Mouse (Mus musculus): Measurements from ENCODE around the gene Lman2l. TPM values are rescaled to one million over a fixed set of nuclear protein-coding genes. Genes with fewer than 3 reads are reported as not detected.
A peak's percentile ranks its signal among the peaks of the same experiment; 100 is the strongest.

Gene Lman2l
- total and polyA plus RNA-seq, 3 experiments: 7.0 to 19.7 TPM; not detected in 1

GRCm38 (mm10) chr1:36492416-36493139 lies 47.5 kb upstream of the Lman2l start:
- DNase-seq (ENCODE audit: low read depth, low spot score): no peak
- H3K79me2 ChIP-seq (ENCODE audit: control insufficient read depth, insufficient read depth, low read length, poor library complexity): no peaks in the 10 kb centered on the region
- no peak overlapping the region for H3K27ac ChIP-seq (ENCODE audit: control insufficient read depth, low read depth, low read length)
- H3K4me1 ChIP-seq (ENCODE audit: control insufficient read depth in 1 of 2, insufficient read depth in 2 of 2, low read length in 2 of 2): no peaks in the 10 kb centered on the region
- H3K9me3 ChIP-seq (replicated peaks; ENCODE audit: insufficient read depth, low read length): no peaks in the 10 kb centered on the region
- H3K9ac ChIP-seq (ENCODE audit: control insufficient read depth, low read depth, low read length, poor library complexity, severe bottlenecking): no peak overlapping the region
- no peak overlapping the region for H3K4me3 ChIP-seq (ENCODE audit: control insufficient read depth in 1 of 2, insufficient read depth in 1 of 2, low read depth in 2 of 2, low read length in 2 of 2)
- TF ChIP-seq RAD21 (IDR thresholded peaks at IDR 0.05; ENCODE audit: low read depth, low read length) (peak; percentile 4), CTCF (IDR thresholded peaks at IDR 0.05 in 2 of 3, conservative IDR thresholded peaks at IDR 0.05 in 1 of 3; ENCODE audit: control insufficient read depth in 1 of 3, insufficient read depth in 1 of 3, low read depth in 2 of 3, low read length in 3 of 3, poor library complexity in 1 of 3, severe bottlenecking in 1 of 3) (peak in 1 of 3 experiments; percentile 12; a peak in 1 of 6 replicates), E2F4 (IDR thresholded peaks at IDR 0.05; ENCODE audit: borderline replicate concordance, low read depth, low read length) (no peak), SMC3 (IDR thresholded peaks at IDR 0.05; ENCODE audit: low read depth, low read length) (no peak)
- H3K27me3 ChIP-seq (ENCODE audit: control insufficient read depth in 1 of 2, insufficient read depth in 2 of 2, low read length in 2 of 2): no peaks in the 10 kb centered on the region
- H3K36me3 ChIP-seq (ENCODE audit: control insufficient read depth in 1 of 2, insufficient read depth in 2 of 2, low read length in 2 of 2): no peaks in the 10 kb centered on the region

GRCm38 (mm10) chr1:36489661-36490060 lies 44.6 kb upstream of the Lman2l start:
- no peaks in the 10 kb centered on the region for H3K79me2 ChIP-seq (ENCODE audit: control insufficient read depth, insufficient read depth, low read length, poor library complexity)
- H3K4me3 ChIP-seq (ENCODE audit: control insufficient read depth in 1 of 2, insufficient read depth in 1 of 2, low read depth in 2 of 2, low read length in 2 of 2): no peak overlapping the region
- no peak for DNase-seq (ENCODE audit: low read depth, low spot score)
- H3K9ac ChIP-seq (ENCODE audit: control insufficient read depth, low read depth, low read length, poor library complexity, severe bottlenecking): no peak overlapping the region
- no peaks in the 10 kb centered on the region for H3K36me3 ChIP-seq (ENCODE audit: control insufficient read depth in 1 of 2, insufficient read depth in 2 of 2, low read length in 2 of 2)
- H3K4me1 ChIP-seq (ENCODE audit: control insufficient read depth in 1 of 2, insufficient read depth in 2 of 2, low read length in 2 of 2): no peaks in the 10 kb centered on the region
- H3K27ac ChIP-seq (ENCODE audit: control insufficient read depth, low read depth, low read length): no peak overlapping the region
- H3K9me3 ChIP-seq (replicated peaks; ENCODE audit: insufficient read depth, low read length): no peaks in the 10 kb centered on the region
- TF ChIP-seq ZC3H11A (IDR thresholded peaks at IDR 0.05; ENCODE audit: low read depth, low read length) (no peak), MAFK (IDR thresholded peaks at IDR 0.05; ENCODE audit: borderline replicate concordance, low read depth, low read length) (no peak), RCOR1 (IDR thresholded peaks at IDR 0.05; ENCODE audit: low read depth, low read length) (no peak), SIN3A (IDR thresholded peaks at IDR 0.05; ENCODE audit: low read length) (no peak), GATA1 (IDR thresholded peaks at IDR 0.05; ENCODE audit: low read depth, low read length) (no peak), NELFE (IDR thresholded peaks at IDR 0.05; ENCODE audit: low read depth, low read length) (no peak), ELF1 (IDR thresholded peaks at IDR 0.05; ENCODE audit: low read depth, low read length) (no peak), POLR2A (IDR thresholded peaks at IDR 0.05; ENCODE audit: control insufficient read depth in 1 of 2, insufficient read depth in 1 of 2, low read depth in 1 of 2, low read length in 2 of 2, poor library complexity in 1 of 2) (no peak), MEF2A (IDR thresholded peaks at IDR 0.05; ENCODE audit: extremely low read depth, insufficient replicate concordance, low read depth, low read length, poor library complexity, severe bottlenecking) (no peak), CHD1 (IDR thresholded peaks at IDR 0.05; ENCODE audit: low read depth, low read length) (no peak), MYB (IDR thresholded peaks at IDR 0.05; ENCODE audit: low read depth, low read length) (no peak), ZNF384 (IDR thresholded peaks at IDR 0.05; ENCODE audit: low read depth, low read length) (no peak), CTCF (IDR thresholded peaks at IDR 0.05 in 2 of 3, conservative IDR thresholded peaks at IDR 0.05 in 1 of 3; ENCODE audit: control insufficient read depth in 1 of 3, insufficient read depth in 1 of 3, low read depth in 2 of 3, low read length in 3 of 3, poor library complexity in 1 of 3, severe bottlenecking in 1 of 3) (no peak), MAZ (IDR thresholded peaks at IDR 0.05; ENCODE audit: low read depth, low read length) (no peak), USF1 (IDR thresholded peaks at IDR 0.05; ENCODE audit: low read depth, low read length) (no peak), UBTF (IDR thresholded peaks at IDR 0.05; ENCODE audit: borderline replicate concordance, insufficient read depth, low read depth, low read length) (no peak), E2F4 (IDR thresholded peaks at IDR 0.05; ENCODE audit: borderline replicate concordance, low read depth, low read length) (no peak)
- no peaks in the 10 kb centered on the region for H3K27me3 ChIP-seq (ENCODE audit: control insufficient read depth in 1 of 2, insufficient read depth in 2 of 2, low read length in 2 of 2)
